Mouse (Mus musculus) liver, embryonic 16.5 days (tissue): ENCODE measurements at regions not wholly inside any gene's neighbourhood (a gene's known extent, or its start where the extent isn't known, plus 50 kb on each side); places are given as distances from the start of the nearest gene placed in this dataset.
A peak's percentile ranks its signal among the peaks of the same experiment; 100 is the strongest.

ENCODE experiments used
- ATAC-seq: fragments of 200-750 bp; cut with Nextera tagmentation; 2 replicates; pipeline ENCODE4 v1.8.0; 2017; ENCODE audit warnings: low read depth, mild to moderate bottlenecking, moderate number of reproducible peaks, moderate library complexity
- H3K27ac ChIP-seq: fragments of 300-500 bp; sonication (generic); 2 replicates; pipeline ENCODE4 v1.5.1; 2014; ENCODE audit warnings: mild to moderate bottlenecking, low read length
- H3K27me3 ChIP-seq: fragments of 300-500 bp; sonication (generic); 2 replicates; pipeline ENCODE4 v1.6.1; 2014; ENCODE audit warnings: low read depth, low read length, mixed read lengths; ENCODE audit not compliant: control insufficient read depth, insufficient read depth
- H3K36me3 ChIP-seq: fragments of 300-500 bp; sonication (generic); 2 replicates; pipeline ENCODE4 v1.6.1; 2014; ENCODE audit warnings: mild to moderate bottlenecking; ENCODE audit not compliant: control insufficient read depth, insufficient read depth
- H3K4me1 ChIP-seq: fragments of 300-500 bp; sonication (generic); 2 replicates; pipeline ENCODE4 v1.6.1; 2014; ENCODE audit warnings: low read depth, low read length, mixed read lengths; ENCODE audit not compliant: control insufficient read depth
- H3K4me2 ChIP-seq: fragments of 300-500 bp; sonication (generic); 2 replicates; pipeline ENCODE4 v1.6.1; 2014; ENCODE audit warnings: low read depth, low read length, mixed read lengths
- H3K4me3 ChIP-seq: fragments of 300-500 bp; sonication (generic); 2 replicates; pipeline ENCODE4 v1.5.1; 2014; ENCODE audit warnings: low read depth, mild to moderate bottlenecking, low read length
- H3K9ac ChIP-seq: fragments of 300-500 bp; sonication (generic); 2 replicates; pipeline ENCODE4 v1.6.1; 2014; ENCODE audit warnings: low read depth, low read length
- H3K9me3 ChIP-seq: fragments of 300-500 bp; sonication (generic); replicated peaks from 2 replicates; pipeline ENCODE4 v1.6.1; 2016; ENCODE audit warnings: low read length; ENCODE audit not compliant: control insufficient read depth
- WGBS: fragments of 180-500 bp; shearing (Covaris S2); extraction: QIAGEN DNeasy Blood & Tissue Kit; methylation state at CpG from one replicate; pipeline ENCODE4 v1.1.7; 2014; ENCODE audit not compliant: insufficient replicate concordance; 5-methylcytosine and 5-hydroxymethylcytosine counted together

DNA sequence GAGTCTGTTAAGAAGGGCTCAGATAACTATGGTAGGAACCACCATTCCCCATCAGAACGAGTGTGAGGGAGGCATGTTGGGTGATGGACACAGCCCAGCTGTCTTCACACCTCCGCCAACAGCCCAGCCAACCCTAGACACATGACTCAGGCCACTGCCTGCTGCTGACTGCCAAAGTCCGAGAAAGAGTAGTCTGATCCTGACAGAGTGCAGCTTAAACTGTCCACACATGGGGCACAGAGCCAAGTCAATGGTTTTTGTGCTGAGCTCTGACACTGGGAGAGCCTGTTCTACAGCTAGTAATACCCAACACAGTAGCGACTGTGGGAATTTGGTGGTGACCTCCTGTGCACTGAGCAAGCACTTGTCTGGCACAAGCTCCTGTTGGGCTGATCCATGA lies 176.4 kb downstream of the Cdh26 start:
- no peak overlapping the region for H3K27ac ChIP-seq
- no peaks in the 10 kb centered on the region for H3K36me3 ChIP-seq
- H3K4me2 ChIP-seq, result no peak overlapping the region
- no peak overlapping the region for H3K9ac ChIP-seq
- peak; percentile 77 for ATAC-seq
- peaks cover 2% of the 10 kb centered on the region for H3K4me1 ChIP-seq
- H3K9me3 ChIP-seq, result no peaks in the 10 kb centered on the region
- no peaks in the 10 kb centered on the region for H3K27me3 ChIP-seq
- 42% methylated on average over 4 of the region's 4 CpGs for WGBS
- no peak overlapping the region for H3K4me3 ChIP-seq

DNA sequence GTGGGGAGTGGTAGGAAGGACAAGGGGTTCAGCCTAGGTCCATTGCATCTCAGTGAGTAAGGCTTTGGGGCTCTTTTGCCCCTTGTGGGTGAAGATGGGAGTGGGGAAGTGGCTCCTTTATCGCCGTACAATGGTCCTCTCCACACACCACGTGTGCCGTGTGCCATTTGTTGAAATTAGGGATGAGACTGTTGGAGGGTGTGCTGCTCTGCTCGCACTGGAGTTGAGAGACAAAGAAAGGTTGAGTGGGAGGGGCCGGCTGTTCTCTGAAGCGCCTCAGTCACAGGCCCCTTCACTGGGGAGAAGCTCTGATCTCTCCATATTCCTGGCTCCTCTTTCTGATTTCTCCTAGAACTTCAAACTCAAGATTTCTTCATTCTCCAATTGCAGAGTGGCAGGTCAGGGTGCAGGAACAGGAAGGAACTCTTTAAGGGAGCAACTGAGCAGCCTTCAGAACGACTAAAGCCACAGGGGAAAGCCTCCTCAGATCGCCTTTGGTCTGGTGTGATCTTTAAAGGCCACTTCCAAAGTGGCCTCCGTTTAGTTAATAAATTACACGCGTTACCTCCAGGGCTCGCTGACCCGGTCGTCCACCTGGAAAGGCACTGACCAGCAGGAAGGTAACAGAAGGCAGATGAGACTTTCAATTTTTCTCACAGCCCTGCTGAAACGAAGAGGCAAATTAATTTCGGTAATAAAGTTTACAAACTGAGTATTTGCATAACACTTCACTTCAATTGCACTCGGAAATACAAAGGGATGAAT lies 180.1 kb downstream of the Cdh26 start:
- H3K4me2 ChIP-seq, result 0 out of 2 replicates have a peak overlapping the region, but pooled peaks have one; percentile 22

DNA sequence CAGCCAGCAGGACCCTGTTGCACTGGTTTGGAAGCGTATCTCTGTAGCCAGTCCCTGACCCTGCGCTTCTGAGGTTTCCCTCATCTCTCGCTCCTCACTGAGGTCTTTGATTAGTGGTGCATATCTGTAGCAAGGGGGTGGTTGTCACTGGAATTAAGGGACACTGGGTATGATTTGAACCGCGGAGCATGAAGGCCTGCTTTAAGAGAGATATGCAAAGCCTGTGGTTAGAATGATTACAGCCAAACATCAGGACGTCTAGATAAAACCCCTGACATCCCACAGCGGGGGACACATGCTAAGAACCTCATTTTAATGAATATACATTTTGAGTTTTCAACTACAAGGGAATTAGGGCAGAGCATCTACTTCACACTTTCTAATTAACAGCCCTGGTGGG lies 184.4 kb downstream of the Cdh26 start:
- H3K4me1 ChIP-seq, result peaks cover 6% of the 10 kb centered on the region
- ATAC-seq, result no peak
- H3K9ac ChIP-seq, result no peak overlapping the region
- H3K4me3 ChIP-seq, result no peak overlapping the region
- H3K36me3 ChIP-seq, result no peaks in the 10 kb centered on the region
- no peak overlapping the region for H3K27ac ChIP-seq
- no peak overlapping the region for H3K4me2 ChIP-seq
- H3K9me3 ChIP-seq, result no peaks in the 10 kb centered on the region
- 20% methylated on average over 7 of the region's 7 CpGs for WGBS
- H3K27me3 ChIP-seq, result no peaks in the 10 kb centered on the region

More for the DNA sequence above, 180.1 kb downstream of the Cdh26 start:
- H3K9ac ChIP-seq, result no peak overlapping the region
- H3K9me3 ChIP-seq, result no peaks in the 10 kb centered on the region
- no peak overlapping the region for H3K4me3 ChIP-seq
- peak overlapping the region; percentile 2; the same call in 1 of the 2 replicates for H3K27ac ChIP-seq
- WGBS, result 50% methylated on average over 18 of the region's 18 CpGs
- H3K4me1 ChIP-seq, result peaks cover 6% of the 10 kb centered on the region
- H3K27me3 ChIP-seq, result no peaks in the 10 kb centered on the region
- no peaks in the 10 kb centered on the region for H3K36me3 ChIP-seq
- peak; percentile 63 for ATAC-seq

DNA sequence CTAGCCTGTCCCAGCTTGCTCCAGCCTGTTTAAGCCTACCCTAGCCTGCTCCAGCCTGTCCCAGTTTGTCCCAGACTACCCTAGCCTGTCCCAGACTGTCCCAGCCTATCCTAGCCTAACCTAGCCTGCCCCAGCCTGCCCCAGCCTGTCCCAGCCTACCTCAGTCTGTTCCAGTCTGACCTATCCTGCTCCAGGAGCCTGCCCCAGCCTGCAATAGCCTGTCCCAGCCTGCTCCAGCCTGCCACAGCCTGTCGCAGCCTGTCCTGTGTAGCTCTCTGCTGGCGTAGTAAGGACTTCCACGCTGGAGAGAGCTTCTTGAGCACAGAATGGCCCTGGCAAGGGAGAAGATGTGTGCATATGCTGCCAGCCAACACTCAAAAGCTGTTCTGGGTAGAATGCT lies 192.5 kb downstream of the Cdh26 start:
- no peak overlapping the region for H3K27ac ChIP-seq
- H3K4me3 ChIP-seq, result no peak overlapping the region
- no peaks in the 10 kb centered on the region for H3K4me1 ChIP-seq
- no peak; the same call in 1 of the 2 replicates for ATAC-seq
- H3K9ac ChIP-seq, result no peak overlapping the region
- no peaks in the 10 kb centered on the region for H3K36me3 ChIP-seq
- H3K4me2 ChIP-seq, result no peak overlapping the region
- H3K27me3 ChIP-seq, result no peaks in the 10 kb centered on the region
- no peaks in the 10 kb centered on the region for H3K9me3 ChIP-seq
- 41% methylated on average over 3 of the region's 3 CpGs for WGBS

DNA sequence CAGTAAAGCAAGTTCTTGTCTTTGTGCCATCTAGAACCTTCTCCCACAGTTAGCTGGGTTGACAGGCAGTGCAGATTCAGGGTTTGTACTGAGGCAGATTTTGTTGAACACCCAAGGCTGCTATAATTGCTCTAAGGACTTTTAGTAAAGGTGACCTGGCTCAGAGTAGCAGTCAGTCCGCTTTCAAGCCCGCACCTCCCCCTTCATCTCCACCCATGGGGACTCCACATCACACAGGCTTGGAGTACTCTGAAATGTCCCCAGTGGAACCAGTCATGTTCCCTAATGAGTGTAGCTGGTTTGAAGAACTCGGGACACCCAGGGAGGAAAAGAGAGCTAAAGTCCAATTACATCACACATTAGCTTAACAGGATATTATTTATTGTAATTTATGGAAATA lies 194.1 kb downstream of the Cdh26 start:
- no peaks in the 10 kb centered on the region for H3K9me3 ChIP-seq
- H3K4me1 ChIP-seq, result no peaks in the 10 kb centered on the region
- H3K4me2 ChIP-seq, result no peak overlapping the region
- WGBS, result 65% methylated on average over 3 of the region's 3 CpGs
- ATAC-seq, result no peak
- no peaks in the 10 kb centered on the region for H3K27me3 ChIP-seq
- no peak overlapping the region for H3K27ac ChIP-seq
- H3K4me3 ChIP-seq, result no peak overlapping the region
- H3K36me3 ChIP-seq, result no peaks in the 10 kb centered on the region
- no peak overlapping the region for H3K9ac ChIP-seq

DNA sequence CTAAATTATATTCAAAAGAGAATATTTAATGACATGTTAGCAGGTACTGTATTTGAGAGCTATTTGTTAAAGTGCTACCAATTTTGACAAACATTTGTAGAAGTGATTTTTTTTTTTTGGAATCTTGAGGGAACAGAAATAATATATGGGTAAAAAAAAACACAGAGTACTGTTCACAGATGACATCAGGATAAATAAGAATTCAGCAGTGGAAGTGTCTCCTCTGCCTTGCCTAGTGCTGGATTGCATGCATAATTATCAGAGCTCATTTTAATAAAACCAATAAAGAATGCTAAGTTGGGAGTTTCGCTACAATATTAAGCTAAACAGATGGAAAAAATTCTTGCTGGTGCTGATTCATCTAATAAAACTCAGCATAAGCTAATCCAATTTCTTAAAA lies 194.6 kb downstream of the Cdh26 start:
- Histone ChIP-seq H3K36me3 (no peaks in the 10 kb centered on the region), H3K4me2 (no peak overlapping the region), H3K27ac (no peak overlapping the region), H3K9me3 (no peaks in the 10 kb centered on the region), H3K27me3 (no peaks in the 10 kb centered on the region), H3K9ac (no peak overlapping the region), H3K4me1 (no peaks in the 10 kb centered on the region), H3K4me3 (no peak overlapping the region)
- ATAC-seq, result no peak
- 54% methylated on average over 1 of the region's 1 CpGs for WGBS

DNA sequence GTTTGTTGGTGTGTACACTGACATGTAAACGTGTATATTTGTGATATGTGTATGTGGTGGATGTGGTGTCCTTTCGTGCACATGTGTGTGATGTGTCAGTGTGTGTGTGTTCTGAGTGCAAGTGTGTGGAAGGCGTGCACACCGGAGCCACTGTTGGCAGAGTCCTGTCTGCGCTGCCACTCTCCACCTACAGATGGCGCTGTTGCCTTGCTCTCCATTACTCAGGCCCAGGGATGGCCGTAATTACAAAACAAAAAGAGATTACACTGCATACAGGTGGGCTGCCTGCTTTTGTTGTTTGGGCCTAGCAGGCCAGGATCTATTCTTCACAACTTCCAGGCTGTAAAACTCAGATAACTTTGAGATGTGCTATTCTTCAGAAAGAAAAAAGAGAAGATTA lies 199.4 kb downstream of the Cdh26 start:
- H3K9ac ChIP-seq, result no peak overlapping the region
- no peak for ATAC-seq

DNA sequence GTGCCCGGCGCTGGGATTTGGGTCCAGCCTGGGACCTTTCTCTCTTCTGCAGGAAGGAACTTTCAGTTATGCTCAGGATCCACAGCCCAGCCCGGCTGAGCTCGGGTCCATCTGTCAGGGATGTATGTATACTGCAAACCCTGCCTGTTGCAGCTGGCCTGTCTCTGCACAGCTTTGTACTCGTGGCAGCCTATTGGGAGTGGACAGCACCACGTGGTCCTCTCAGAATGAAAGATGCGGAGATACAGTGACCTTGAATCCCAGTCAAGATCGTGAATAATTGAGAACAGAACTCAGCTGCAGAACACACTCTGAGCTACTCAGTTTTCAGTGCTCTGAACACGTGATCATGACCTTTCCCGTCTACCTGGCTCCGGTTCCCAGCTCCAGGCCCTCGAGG lies 200.2 kb downstream of the Cdh26 start:
- WGBS, result 67% methylated on average over 12 of the region's 12 CpGs
- no peak overlapping the region for H3K4me3 ChIP-seq
- H3K27ac ChIP-seq, result no peak overlapping the region
- H3K4me1 ChIP-seq, result no peaks in the 10 kb centered on the region
- no peak for ATAC-seq
- H3K27me3 ChIP-seq, result no peaks in the 10 kb centered on the region
- H3K36me3 ChIP-seq, result no peaks in the 10 kb centered on the region
- H3K9ac ChIP-seq, result no peak overlapping the region
- no peak overlapping the region for H3K4me2 ChIP-seq
- H3K9me3 ChIP-seq, result no peaks in the 10 kb centered on the region

More for the DNA sequence above, 199.4 kb downstream of the Cdh26 start:
- H3K4me2 ChIP-seq, result no peak overlapping the region
- H3K27ac ChIP-seq, result no peak overlapping the region
- 14% methylated on average over 7 of the region's 7 CpGs for WGBS
- H3K36me3 ChIP-seq, result no peaks in the 10 kb centered on the region
- H3K4me1 ChIP-seq, result no peaks in the 10 kb centered on the region
- H3K27me3 ChIP-seq, result no peaks in the 10 kb centered on the region
- no peak overlapping the region for H3K4me3 ChIP-seq
- H3K9me3 ChIP-seq, result no peaks in the 10 kb centered on the region

DNA sequence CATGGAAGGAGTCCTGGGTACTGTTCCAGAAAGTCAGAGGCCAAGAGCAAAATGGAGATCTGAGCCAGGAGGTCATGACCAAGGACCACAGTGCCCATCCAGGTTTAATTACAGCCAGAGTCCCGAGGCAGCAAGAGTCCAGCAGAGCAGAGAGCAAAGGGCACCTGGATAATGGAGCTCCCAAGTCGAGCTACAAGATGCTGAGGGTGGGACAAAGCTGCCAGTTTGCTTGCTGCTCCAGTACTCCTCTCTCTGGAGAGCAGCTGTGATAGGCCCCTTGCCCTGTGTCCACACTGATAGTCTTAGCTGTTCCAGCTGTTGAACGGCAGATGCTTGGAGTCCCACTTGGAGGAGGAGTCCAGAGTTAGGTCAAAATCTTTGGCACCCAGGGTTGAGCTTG lies 201.0 kb downstream of the Cdh26 start:
- no peak overlapping the region for H3K4me3 ChIP-seq
- no peaks in the 10 kb centered on the region for H3K36me3 ChIP-seq
- 48% methylated on average over 3 of the region's 3 CpGs for WGBS
- no peak overlapping the region for H3K4me2 ChIP-seq
- no peak overlapping the region for H3K27ac ChIP-seq
- ATAC-seq, result no peak
- no peaks in the 10 kb centered on the region for H3K4me1 ChIP-seq
- H3K9me3 ChIP-seq, result no peaks in the 10 kb centered on the region
- no peak overlapping the region for H3K9ac ChIP-seq
- no peaks in the 10 kb centered on the region for H3K27me3 ChIP-seq
